Mouse (Mus musculus) embryonic facial prominence, embryonic 12.5 days (tissue): ENCODE measurements around the gene Gm21836. TPM values are rescaled to one million over a fixed set of nuclear protein-coding genes. Genes with fewer than 3 reads are reported as not detected.
"Not testable (repeated sequence)": the region's sequence is repeated elsewhere in the genome, so short reads cannot be mapped to it uniquely, and the experiment has no call there.

ENCODE experiments used
- ATAC-seq: fragments of 200-750 bp; cut with Nextera tagmentation; 2 replicates; pipeline ENCODE4 v1.8.0; 2017; ENCODE audit not compliant: insufficient number of reproducible peaks, insufficient read depth, low FRiP score, low TSS enrichment
- H3K27ac ChIP-seq: fragments of 300-500 bp; sonication (generic); 2 replicates; pipeline ENCODE4 v1.5.1; 2016; ENCODE audit warnings: mild to moderate bottlenecking
- H3K27me3 ChIP-seq: fragments of 300-500 bp; sonication (generic); 2 replicates; pipeline ENCODE4 v1.6.1; 2016; ENCODE audit warnings: mild to moderate bottlenecking, moderate library complexity
- H3K36me3 ChIP-seq: fragments of 300-500 bp; sonication (generic); 2 replicates; pipeline ENCODE4 v1.6.1; 2016; ENCODE audit warnings: mild to moderate bottlenecking
- H3K4me1 ChIP-seq: fragments of 300-500 bp; sonication (generic); 2 replicates; pipeline ENCODE4 v1.6.1; 2016
- H3K4me2 ChIP-seq: fragments of 300-500 bp; sonication (generic); replicated peaks from 2 replicates; pipeline ENCODE4 v1.6.1; 2016; ENCODE audit warnings: mild to moderate bottlenecking, moderate library complexity
- H3K4me3 ChIP-seq: fragments of 300-500 bp; sonication (generic); 2 replicates; pipeline ENCODE4 v1.5.1; 2016; ENCODE audit warnings: mild to moderate bottlenecking
- H3K9ac ChIP-seq: fragments of 300-500 bp; sonication (generic); 2 replicates; pipeline ENCODE4 v1.6.1; 2016; ENCODE audit warnings: mild to moderate bottlenecking, moderate library complexity
- H3K9me3 ChIP-seq: fragments of 300-500 bp; sonication (generic); 2 replicates; pipeline ENCODE4 v1.6.1; 2016; ENCODE audit warnings: mild to moderate bottlenecking, moderate library complexity
- WGBS: fragments of 180-500 bp; shearing (Covaris S2); methylation state at CpG from one replicate; pipeline ENCODE4 v1.1.7; 2016; 5-methylcytosine and 5-hydroxymethylcytosine counted together
- polyA plus RNA-seq: library from polyadenylated mRNA; unstranded; fragments of >200 nt; fragmentation: Nextera tagmentation; extraction: Ambion mirVana; gene quantifications from 2 replicates; pipeline ENCODE4 v1.2.1, GENCODE M21; 2016

Gene Gm21836
- polyA plus RNA-seq = not detected in 2 replicates

GRCm38 (mm10) chr9:124493693-124494092 lies at the start of gene Gm21836:
TSS of gene Gm21836 (minus strand) at chr9:124493793.
- not testable (repeated sequence) for H3K9me3 ChIP-seq, H3K9ac ChIP-seq, H3K36me3 ChIP-seq, H3K4me3 ChIP-seq, H3K4me2 ChIP-seq, H3K27me3 ChIP-seq, H3K27ac ChIP-seq, ATAC-seq, H3K4me1 ChIP-seq
- WGBS = 80% methylated on average over 2 of the region's 2 CpGs

DNA sequence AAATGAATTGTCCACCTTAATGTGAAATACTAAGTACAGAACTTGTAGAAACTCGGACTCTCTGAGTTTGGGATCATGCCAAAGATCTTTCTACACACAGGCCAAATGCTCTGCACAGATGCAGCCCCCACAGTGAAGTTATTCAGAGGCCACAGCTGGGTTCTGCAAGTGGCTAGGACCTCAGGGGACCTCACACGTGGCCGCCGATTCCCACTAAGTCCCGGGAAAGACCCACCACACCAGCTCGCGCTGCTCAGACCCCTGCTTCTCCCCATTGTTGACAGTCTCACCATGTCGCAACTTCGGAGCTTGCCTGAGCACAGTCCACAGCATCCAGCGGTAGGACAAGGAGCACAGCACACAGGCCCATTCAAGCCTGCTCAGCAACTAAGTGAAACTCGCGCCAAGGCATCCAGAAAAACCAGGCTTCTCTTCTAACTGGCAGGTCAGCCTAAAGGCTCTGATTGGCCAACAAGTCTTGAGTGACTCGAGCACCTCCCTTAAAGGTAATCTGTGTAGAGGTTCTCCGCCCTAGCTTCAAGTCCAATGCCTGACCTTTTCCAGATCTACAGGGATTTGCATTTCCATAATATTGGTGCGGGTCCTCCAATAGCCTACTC lies 13.1 kb downstream of the Gm21836 start:
- not testable (repeated sequence) for H3K27me3 ChIP-seq, ATAC-seq, H3K4me1 ChIP-seq, H3K9ac ChIP-seq, H3K4me3 ChIP-seq, H3K4me2 ChIP-seq, H3K27ac ChIP-seq, H3K9me3 ChIP-seq
- peaks cover 13% of the 10 kb centered on the region for H3K36me3 ChIP-seq
- WGBS = 60% methylated on average over 12 of the region's 15 CpGs

DNA sequence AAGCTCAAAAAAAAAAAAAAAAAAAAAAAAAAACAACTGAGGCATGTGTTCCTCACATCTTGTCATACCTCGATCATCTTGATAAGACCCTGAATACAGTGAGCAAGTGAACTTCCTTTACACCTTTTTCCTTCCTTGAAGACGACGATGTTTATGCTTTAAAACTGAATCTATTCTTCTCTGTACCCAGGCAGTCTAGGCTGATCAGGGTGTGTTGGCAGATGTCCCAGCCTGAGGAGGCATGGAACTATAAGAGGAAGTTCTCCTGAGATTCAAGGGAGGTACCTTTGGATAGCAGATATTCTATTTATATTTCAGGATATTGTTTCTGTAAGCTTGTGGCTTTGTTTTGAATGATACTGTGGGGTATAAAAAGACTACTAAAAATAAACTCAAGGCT lies 15.5 kb downstream of the Gm21836 start:
- H3K27me3 ChIP-seq = no peaks in the 10 kb centered on the region
- no peak overlapping the region for H3K9ac ChIP-seq
- no peaks in the 10 kb centered on the region for H3K4me1 ChIP-seq
- no peak for ATAC-seq
- H3K9me3 ChIP-seq = no peaks in the 10 kb centered on the region
- H3K27ac ChIP-seq = no peak overlapping the region
- no peak overlapping the region for H3K4me2 ChIP-seq
- H3K4me3 ChIP-seq = no peak overlapping the region
- peaks cover 15% of the 10 kb centered on the region for H3K36me3 ChIP-seq
- 86% methylated on average over 3 of the region's 3 CpGs for WGBS

DNA sequence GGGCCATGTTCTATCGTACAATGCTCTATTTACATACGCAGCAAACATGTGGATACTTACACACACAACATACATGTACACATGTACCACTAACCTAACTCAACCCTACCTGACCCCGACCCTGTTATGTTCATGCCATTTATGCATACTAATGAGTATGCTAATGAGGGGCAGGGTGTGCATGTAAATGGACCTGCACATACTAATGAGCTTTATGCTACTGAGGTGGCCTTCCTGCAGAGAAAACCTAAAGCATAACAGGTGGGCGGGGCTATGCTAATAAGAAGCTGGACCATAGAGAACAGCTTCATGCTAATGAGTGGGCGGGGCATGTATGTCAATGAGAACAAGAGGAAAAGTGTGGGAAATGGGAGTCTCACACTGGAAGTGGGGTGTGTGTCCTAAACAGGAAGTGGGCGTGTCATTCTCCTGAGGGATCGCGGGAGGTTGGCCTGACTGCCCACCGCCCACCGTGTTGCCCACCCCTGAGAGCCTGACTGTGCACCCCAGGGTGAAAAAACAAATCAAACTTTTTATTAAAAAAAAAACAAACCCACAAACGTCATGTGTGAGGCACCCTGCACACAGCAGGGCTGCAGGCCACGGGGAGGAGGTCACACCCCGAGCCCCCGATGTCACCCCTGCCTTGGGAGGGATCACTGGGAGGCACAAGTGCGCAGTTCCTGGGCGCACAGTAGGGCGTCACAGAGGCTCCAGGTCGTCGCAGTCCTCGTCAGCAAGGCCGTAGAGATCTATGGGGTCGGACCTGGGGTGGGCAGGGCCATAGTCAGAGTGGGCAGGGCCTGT lies 17.3 kb downstream of the Gm21836 start, which contains the start of gene Ppp2r3d:
Gene Ppp2r3d, minus strand, starts transcription at position 803 of the 807 bp plus-strand sequence.
- H3K9ac ChIP-seq = no peak within 1 kb of the TSS
- no peaks in the 10 kb centered on the region for H3K4me1 ChIP-seq
- H3K27me3 ChIP-seq = no peaks in the 10 kb centered on the region
- H3K4me3 ChIP-seq = no peak within 1 kb of the TSS
- H3K9me3 ChIP-seq = no peaks in the 10 kb centered on the region
- H3K4me2 ChIP-seq = no peak within 1 kb of the TSS
- WGBS = 96% methylated on average over 22 of the region's 22 CpGs
- H3K36me3 ChIP-seq = peaks cover 15% of the 10 kb centered on the region
- peak; percentile 60; the same call in 1 of the 2 replicates for ATAC-seq
- no peak within 1 kb of the TSS for H3K27ac ChIP-seq

DNA sequence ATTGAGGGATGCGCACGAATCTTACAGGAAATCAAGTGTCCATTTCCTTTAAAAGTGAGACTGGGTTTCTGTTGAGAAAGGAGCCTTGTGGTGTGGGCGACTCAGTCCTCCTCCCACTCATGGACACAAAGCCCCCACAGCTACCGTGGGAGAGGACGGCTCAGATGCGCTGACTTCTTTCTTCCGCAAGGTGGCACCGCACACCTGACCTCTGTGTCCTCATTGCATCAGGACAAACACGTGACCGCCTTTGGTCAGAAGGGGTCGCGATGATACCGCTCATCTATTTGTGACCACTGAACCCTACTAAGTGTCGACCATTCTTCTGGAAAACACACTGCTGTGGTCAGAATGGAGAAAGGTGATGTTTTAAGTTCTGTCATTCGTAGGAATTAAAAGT lies 17.9 kb downstream of the Gm21836 start:
- no peak overlapping the region for H3K4me3 ChIP-seq
- peaks cover 15% of the 10 kb centered on the region for H3K36me3 ChIP-seq
- H3K27ac ChIP-seq = no peak overlapping the region
- H3K9me3 ChIP-seq = no peaks in the 10 kb centered on the region
- no peaks in the 10 kb centered on the region for H3K27me3 ChIP-seq
- 0 out of 2 replicates have a peak, but pooled peaks have one; percentile 10 for ATAC-seq
- 86% methylated on average over 15 of the region's 15 CpGs for WGBS
- H3K9ac ChIP-seq = no peak overlapping the region
- no peaks in the 10 kb centered on the region for H3K4me1 ChIP-seq
- H3K4me2 ChIP-seq = no peak overlapping the region

GRCm38 (mm10) chr9:124456572-124456971 lies 37.0 kb downstream of the Gm21836 start:
- Histone ChIP-seq H3K9me3 (no peaks in the 10 kb centered on the region), H3K4me3 (no peak overlapping the region), H3K27me3 (no peaks in the 10 kb centered on the region), H3K9ac (no peak overlapping the region), H3K27ac (no peak overlapping the region), H3K4me1 (no peaks in the 10 kb centered on the region), H3K36me3 (no peaks in the 10 kb centered on the region), H3K4me2 (no peak overlapping the region)
- no peak for ATAC-seq
- 8% methylated on average over 1 of the region's 1 CpGs for WGBS

Other genes starting within 250 kb of the Gm21836 start
- 6.9 and 7.4 TPM in 2 replicates for gene 2010315B03Rik, start 181.1 kb downstream of the Gm21836 start, polyA plus RNA-seq
- gene Ppp2r3d, start 16.9 kb downstream of the Gm21836 start, polyA plus RNA-seq = 141 and 158 TPM in 2 replicates